Mouse (Mus musculus) adrenal gland, adult 10 weeks (tissue): ENCODE measurements around the gene Gtpbp3. TPM values are rescaled to one million over a fixed set of nuclear protein-coding genes. Genes with fewer than 3 reads are reported as not detected.

ENCODE experiments used
- polyA plus RNA-seq: library from polyadenylated mRNA; stranded (reverse); fragments of 350-450 nt; fragmentation: Illumina TruSeq; extraction: RNeasy Lipid Tissue Mini Kit (QIAGEN cat#74804); gene quantifications from one replicate; pipeline ENCODE4 v1.2.3, GENCODE M21; 2014; ENCODE audit warnings: low read depth, low replicate concordance

Gtpbp3 gene
- 1.6 TPM for polyA plus RNA-seq

DNA sequence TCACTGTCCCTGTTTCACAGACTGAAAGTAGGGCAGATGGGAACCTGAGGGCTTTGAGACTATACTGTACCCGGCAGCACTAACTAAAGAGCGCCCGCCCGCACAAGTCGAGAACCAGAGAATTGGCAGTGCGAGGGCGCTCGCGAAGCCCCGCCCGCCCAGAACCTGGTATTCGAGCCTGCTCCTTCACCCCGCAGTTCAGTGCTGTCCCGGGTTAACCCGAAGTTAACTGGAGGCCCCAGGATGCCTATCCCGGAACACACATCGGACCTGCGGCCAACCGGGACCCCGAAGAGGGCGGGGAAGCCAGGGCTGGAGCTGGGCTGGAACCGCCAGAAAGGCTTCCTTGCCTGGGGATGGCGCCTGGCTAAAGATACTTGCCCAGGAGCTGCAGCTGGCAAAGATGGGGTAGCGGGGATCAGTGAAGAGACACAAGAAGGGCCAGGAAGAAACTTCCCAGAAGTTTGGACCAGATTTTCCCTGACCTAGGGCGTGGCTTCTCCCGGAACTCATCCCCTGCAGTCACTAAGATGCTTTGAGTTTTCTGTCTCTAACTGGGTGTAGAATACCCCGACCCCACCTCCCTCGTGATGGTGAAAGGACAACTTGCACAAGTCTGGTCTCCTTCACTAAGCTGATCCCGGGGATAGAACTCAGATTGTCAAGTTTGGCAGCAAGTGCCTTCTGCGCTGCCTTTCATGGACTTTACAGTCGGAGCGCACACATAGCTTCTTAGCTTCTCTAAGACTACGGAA, at the start of gene Gtpbp3:
Gene Gtpbp3, plus strand, starts transcription at position 413 of the 755 bp plus-strand sequence.

DNA sequence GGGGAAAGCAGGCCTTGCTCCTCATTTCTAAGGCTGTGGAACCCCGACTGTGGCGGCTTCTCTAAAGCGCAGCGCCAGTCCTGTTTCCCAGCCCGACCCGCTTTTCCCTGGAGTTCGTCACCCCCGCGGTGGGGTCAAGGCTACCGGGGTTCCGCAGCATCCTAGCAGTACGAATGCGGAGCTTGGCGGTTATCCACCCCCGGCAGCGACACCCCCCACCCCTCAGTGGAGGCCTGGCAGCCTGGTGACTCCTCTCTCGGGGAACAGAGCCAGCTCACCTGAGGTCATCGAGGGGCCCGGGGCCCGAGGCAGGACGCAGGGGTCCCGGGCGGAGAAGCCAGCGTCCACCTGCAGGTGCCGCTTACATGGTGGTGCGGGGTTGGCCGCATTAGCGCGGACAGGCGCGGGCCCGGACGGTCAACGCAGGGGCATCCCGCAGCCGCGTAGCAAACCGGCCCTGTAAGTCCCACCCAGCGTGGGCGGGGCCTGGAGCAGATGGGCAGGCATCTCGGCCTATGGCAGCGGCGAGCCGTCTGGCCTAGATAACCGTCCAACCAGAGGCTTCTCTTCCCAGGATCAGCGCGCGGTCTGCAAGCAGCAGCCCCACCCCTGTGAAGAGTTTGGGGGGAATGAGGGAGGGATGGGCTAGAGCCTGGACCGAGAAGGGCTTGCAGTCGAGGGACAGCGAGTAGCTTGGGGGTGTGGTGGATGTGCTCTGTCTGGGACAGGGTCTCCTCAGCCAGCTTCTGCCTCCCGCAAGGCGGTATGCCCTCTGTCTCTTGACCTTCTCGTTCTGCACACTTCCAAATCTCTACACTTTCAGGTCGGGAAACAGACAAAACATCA, 24.5 kb upstream of the Gtpbp3 start, which contains the start of gene Abhd8:
Gene Abhd8, minus strand, starts transcription at position 468 of the 846 bp plus-strand sequence.

DNA sequence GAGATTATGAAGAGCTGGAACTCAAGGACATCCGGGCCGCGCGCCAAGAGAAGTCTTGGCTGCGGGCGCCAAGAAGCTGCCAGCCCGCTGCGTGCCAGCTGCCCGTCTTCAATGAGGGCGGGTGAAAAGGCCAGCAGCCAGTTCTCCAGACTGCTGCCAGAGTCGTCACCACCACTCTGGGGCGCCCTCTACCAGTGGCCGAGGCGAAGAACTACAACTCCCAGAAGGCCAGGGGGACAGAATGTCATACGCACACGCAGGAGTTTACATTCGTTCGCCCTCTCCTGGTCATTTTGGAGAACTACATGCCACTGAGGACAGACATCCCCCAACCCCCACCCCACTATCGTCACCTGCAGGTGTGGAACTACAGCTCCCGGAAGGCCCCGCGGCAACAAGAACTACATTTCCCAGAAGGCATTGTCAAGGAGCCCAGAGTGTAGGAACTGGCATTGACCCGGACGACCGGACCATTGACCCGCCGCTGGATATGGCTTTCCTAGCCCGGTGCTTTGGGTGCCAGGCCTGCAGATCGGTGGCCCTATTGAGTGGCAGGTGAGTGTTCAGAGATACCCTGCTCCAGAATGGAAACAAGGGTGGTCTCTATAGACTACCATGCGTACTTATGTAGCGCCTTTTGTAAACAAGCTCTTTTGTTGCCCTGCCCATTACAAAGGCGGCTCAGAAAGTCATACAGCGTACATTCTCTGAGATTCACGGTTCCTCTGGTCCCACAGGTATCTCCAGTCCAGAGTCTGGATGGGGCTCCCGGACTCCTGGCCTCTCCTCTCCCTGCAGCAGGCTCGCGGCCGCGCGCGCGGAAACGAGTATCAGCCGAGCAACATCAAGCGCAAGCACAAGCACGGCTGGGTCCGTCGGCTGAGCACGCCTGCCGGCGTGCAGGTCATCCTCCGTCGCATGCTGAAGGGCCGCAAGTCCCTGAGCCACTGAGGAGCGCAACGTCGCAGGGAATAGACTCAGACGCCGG, 23.1 kb upstream of the Gtpbp3 start, which contains the start of gene Mrpl34:
Gene Mrpl34, plus strand, starts transcription at position 447 of the 988 bp plus-strand sequence.

DNA sequence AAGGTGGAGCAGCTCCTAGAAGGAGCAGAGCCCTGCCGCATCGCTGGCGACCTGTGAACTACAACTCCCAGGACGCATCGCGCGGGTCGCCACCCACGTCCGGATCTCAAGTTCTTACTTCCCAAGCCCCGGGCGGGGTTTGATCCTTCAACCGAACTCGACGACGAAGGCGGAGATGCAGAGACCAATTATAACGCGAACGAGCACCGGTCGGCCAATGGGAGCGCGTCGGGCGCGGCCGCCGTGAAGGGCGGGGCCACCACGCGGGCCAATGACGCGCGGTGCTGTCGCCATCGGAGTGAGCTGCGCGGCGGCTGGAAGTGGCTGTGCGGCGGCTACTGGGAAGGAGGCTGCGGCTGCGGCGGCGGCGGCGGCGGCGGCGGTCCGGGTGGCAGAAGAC, 19.0 kb upstream of the Gtpbp3 start, which contains the start of gene Dda1:
Gene Dda1, plus strand, starts transcription at position 284 of the 400 bp plus-strand sequence.

DNA sequence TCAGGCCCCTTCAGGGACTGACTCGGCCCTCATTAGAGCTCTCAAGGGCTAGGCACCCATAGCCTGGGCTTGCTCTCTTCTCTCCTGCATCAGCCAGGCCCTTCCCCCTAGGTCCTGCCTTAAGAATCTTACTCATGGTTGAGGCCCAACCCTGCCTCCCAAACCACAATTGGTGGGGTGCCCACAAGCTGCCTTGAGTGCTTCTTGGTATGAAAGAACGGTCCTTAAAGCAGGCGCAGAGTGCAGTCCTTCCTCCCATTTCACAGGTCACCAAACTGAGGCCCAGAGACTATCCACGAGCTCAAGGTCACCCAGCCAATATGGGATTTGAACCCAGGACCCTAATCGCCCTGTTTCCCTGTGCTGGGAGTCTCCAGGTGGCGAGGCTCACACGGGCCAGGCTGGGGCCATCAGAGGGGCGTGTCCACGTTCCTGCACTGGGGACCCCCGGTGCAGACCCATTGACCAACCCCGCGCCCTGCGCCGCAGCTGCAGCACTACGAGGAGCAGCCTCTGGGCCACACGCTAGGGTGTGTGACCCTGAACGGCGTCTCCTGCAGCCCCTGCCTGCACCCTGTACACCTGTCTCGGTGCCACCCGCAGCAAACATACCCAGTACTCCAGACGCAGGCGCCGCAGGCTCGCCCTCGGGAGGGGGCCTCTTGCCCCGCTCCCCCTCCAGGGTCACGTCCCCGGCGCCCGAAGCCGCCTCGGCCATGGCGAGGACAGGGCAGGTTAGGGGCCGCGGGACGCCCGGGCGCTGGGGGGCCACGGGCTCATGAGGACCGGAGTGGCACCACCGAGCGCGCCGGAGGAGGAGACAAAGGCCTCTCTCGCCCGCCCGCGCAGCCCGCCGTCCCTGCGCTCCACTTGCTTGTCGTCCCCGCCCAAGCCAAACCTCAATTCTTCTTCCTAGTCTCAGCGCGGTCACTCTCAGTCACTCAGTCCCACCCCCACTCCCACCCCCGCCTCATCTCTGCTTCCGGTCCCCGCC, 2.5 kb upstream of the Gtpbp3 start, which contains the start of gene Ano8:
Gene Ano8, minus strand, starts transcription at position 822 of the 994 bp plus-strand sequence.

DNA sequence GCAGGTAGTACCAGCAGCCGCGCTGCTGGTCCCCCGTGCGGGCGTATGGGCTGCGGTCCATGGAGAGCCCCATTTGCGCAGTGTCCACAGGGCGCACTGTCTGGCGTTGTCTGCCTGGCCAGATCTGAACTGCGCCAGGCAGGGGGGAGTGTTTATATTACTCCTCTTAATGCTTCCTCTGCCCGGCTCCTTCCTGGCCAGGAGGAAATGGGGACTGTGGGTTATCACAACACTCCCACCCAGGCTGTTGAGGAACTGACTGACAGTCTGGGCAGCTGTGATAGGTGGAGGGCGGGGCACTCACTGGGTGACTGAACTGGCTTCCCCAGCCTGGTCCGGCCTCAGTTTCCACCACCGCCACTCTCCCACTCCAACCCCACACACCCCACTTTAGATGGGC, 23.7 kb downstream of the Gtpbp3 start, which contains the start of gene Plvap:
Gene Plvap, minus strand, starts transcription at position 109 of the 400 bp plus-strand sequence.

DNA sequence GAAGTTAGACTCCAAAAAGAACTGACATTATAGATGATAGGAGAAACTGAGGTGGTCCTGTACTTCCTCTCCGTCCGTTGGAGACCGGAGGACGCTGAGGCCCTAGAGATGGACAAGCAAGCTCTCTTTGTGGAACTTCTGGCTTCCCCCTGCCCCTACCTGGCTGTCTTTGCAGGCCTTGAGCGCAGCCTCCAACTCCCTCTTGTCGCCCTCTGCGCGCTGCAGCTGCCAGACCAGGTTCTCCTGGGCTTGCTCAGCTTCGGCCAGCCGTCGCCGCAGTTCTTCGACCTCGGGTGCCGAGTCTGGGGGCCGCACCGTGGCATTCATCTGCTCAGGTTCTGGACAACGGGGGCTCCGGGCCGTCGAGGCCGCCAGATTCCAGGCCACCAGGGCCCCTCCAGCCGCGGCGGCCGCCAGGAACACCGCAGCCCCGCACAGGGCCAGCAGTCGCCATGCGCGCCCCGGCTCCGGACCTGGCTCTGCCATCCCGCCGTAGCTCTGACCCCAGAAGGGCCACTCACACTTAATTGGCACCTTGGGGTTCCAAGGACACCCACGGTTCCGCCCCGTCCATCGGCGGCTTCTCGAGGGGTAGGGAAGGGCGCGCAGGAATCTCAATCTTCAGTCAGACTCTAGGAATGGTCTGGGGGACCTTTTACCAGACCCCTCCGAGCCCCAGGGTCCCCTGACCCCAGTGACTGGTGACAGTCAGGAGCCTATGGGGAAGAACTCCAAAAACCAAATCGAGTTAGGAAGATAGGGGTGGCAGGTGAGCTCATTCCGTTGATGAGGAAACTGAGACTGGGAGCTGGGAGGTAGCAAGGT, 37.5 kb downstream of the Gtpbp3 start, which contains the start of gene Ccdc194:
Gene Ccdc194, minus strand, starts transcription at position 486 of the 825 bp plus-strand sequence.

DNA sequence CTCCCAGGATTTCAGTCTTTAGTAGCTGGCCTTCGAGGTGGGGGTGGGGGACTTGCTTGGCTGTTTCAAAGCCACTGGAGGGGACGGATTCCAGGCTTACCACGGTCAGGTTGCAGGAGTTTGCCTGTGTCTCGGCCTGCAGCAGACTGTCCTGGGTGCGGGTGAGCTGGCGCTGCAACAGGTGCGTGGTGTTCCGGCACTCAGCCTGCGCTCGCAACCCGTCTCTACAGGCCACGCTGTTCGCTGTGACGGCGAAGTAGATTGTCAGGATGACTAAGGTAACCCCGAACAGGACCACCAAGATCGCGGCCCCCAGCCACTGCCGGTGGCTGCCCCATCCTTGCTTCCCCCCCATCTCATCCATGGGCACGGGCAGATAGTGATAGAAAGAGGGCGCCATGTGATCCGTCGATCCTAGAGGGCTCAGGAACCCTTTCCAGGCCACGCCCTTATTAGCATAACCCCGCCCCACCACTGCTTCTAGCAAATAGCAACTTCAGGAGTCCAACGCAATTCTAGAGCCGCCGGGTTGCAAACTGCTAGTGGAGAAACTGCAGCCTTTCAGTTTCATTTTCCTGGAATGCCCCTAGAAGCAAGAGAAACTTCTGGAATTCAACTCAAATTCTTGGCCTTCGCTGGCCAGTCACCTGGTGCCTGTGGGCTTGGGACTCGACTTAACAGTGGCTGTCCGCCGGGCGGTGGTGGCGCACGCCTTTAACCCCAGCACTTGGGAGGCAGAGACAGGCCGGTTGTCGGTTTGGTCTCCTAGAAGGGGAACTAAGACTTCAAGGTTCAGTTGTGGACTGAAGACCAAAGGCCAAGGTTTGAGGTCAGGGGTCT, 49.3 kb downstream of the Gtpbp3 start, which contains the start of gene Bst2:
Gene Bst2, minus strand, starts transcription at position 429 of the 840 bp plus-strand sequence.

DNA sequence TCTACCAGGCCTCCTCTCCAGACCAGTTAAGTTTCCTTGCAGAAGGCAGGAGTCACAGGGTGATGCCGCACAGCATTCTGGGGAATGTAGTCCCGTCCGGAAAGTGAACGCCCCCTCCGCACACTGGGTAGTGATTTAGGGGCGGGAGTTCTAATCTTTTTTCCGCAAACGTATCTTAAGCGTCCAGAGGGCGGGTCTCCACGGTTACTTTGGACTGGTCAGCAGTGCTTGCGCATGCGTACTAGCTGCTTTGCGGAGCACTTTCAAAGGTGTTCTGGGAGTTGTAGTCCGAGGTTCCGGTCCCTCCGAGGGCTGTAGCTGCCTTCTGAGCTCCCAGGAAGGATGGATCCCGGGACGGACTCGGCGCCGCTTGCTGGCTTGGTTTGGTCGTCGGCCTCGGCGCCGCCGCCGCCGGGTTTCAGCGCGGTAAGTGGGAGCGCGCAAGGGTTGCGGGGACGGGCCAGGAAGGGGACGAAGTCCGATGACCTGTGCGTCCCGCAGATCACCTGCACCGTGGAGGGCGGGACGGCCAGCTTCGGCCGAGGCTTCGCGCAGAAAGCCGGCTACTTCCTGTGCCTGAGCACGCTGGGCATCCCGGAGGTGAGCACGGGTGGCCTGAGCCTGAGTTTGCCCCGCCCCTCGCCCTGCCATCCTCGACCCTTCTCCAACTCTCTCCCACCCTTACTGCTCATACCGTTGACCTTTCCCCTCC, 54.9 kb downstream of the Gtpbp3 start, which contains the start of gene Mvb12a:
Gene Mvb12a, plus strand, starts transcription at position 291 of the 712 bp plus-strand sequence.

Other genes with a start within 250 kb of the Gtpbp3 start
- 4.1 TPM for gene Myo9b, start 215.4 kb upstream of the Gtpbp3 start, polyA plus RNA-seq
- gene Haus8, start 215.2 kb upstream of the Gtpbp3 start, polyA plus RNA-seq: 2.9 TPM
- gene Use1, start 121.3 kb upstream of the Gtpbp3 start, polyA plus RNA-seq: 1.8 TPM
- gene Ocel1, start 116.8 kb upstream of the Gtpbp3 start, polyA plus RNA-seq: 1.9 TPM
- gene Nr2f6, start 106.1 kb upstream of the Gtpbp3 start, polyA plus RNA-seq: 3.4 TPM
- 2.4 TPM for gene Ushbp1, start 92.3 kb upstream of the Gtpbp3 start, polyA plus RNA-seq
- 30.8 TPM for gene Babam1, start 91.2 kb upstream of the Gtpbp3 start, polyA plus RNA-seq
- 0.41 TPM for gene Ankle1, start 82.1 kb upstream of the Gtpbp3 start, polyA plus RNA-seq
- 1.1 TPM for gene Abhd8, start 24.4 kb upstream of the Gtpbp3 start, polyA plus RNA-seq
- gene Mrpl34, start 23.1 kb upstream of the Gtpbp3 start, polyA plus RNA-seq: 10.8 TPM
- gene Dda1, start 18.9 kb upstream of the Gtpbp3 start, polyA plus RNA-seq: 3.4 TPM
- gene Ano8, start 2.1 kb upstream of the Gtpbp3 start, polyA plus RNA-seq: 1.0 TPM
- gene Plvap, start 23.6 kb downstream of the Gtpbp3 start, polyA plus RNA-seq: 4.8 TPM
- not detected for gene Ccdc194, start 37.6 kb downstream of the Gtpbp3 start, polyA plus RNA-seq
- gene Bst2, start 49.4 kb downstream of the Gtpbp3 start, polyA plus RNA-seq: 6.9 TPM
- gene Mvb12a, start 54.8 kb downstream of the Gtpbp3 start, polyA plus RNA-seq: 0.70 TPM
- 3.8 TPM for gene Tmem221, start 70.8 kb downstream of the Gtpbp3 start, polyA plus RNA-seq
- 0.35 TPM for gene Nxnl1, start 78.5 kb downstream of the Gtpbp3 start, polyA plus RNA-seq
- 14.2 TPM for gene Slc27a1, start 80.8 kb downstream of the Gtpbp3 start, polyA plus RNA-seq
- 0.82 TPM for gene Pgls, start 104.1 kb downstream of the Gtpbp3 start, polyA plus RNA-seq
- not detected for gene Fam129c, start 109.5 kb downstream of the Gtpbp3 start, polyA plus RNA-seq
- 54.8 TPM for gene Colgalt1, start 122.9 kb downstream of the Gtpbp3 start, polyA plus RNA-seq
- 0.70 TPM for gene Unc13a, start 183.7 kb downstream of the Gtpbp3 start, polyA plus RNA-seq
- gene Jak3, start 188.2 kb downstream of the Gtpbp3 start, polyA plus RNA-seq: not detected
- gene Insl3, start 201.1 kb downstream of the Gtpbp3 start, polyA plus RNA-seq: not detected
- gene B3gnt3, start 213.7 kb downstream of the Gtpbp3 start, polyA plus RNA-seq: 9.2 TPM
- gene Fcho1, start 237.6 kb downstream of the Gtpbp3 start, polyA plus RNA-seq: not detected